Mouse (Mus musculus) cerebellum, adult 9-11 months (tissue): ENCODE measurements around the gene Gm13279.
"Not testable (repeated sequence)": the region's sequence is repeated elsewhere in the genome, so short reads cannot be mapped to it uniquely, and the experiment has no call there.

ENCODE experiments used
- DNase-seq: peaks from one replicate; pipeline ENCODE4 v3.0.0; 2022

The Gm13279 gene

GRCm38 (mm10) chr4:88797097-88797496 lies at the start of gene Gm13279:
Gm13279 (plus strand) TSS chr4:88797397.
- DNase-seq: not testable (repeated sequence)

DNA sequence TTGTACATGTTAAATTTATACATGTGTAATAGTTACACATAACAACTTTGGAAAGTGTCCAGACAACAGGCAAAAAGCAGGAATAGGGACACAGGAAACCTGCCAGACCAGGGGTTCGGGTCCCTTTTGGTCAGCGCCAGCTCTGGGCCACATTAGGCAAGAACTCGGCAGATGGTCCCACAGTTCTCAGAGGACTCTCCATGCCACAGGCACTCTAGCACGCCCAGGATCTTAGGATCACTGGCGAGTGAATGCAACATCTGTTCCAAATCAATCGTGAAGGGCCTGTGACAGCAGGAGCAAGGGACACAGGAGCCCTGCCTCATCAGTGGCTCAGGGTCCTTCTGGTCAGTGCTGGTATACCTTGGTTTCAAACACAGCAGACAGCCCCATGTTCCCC lies 47.3 kb upstream of the Gm13279 start:
- no peak for DNase-seq

DNA sequence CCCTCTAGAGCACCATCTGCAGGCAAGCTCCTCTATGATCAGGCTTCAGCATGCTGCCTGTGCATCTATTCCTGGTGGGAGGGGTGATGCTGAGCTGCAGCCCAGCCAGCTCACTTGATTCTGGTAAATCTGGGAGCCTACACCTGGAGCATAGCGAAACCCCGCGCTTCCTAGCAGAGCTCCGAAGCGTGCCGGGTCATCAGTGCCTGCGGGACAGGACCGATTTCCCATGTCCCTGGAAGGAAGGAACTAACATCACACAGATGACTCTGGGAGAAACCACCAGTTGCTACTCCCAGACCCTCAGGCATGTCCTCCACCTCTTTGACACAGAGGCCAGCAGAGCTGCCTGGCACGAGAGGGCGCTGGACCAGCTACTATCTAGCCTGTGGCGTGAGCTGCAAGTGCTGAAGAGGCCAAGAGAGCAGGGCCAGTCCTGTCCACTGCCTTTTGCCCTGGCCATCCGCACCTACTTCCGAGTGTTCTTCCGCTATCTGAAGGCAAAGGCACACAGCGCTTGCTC lies 42.3 kb upstream of the Gm13279 start, which contains the start of gene Gm13271:
Gene Gm13271, plus strand, starts transcription at position 51 of the 523 bp plus-strand sequence.
- peak; percentile 92 for DNase-seq

DNA sequence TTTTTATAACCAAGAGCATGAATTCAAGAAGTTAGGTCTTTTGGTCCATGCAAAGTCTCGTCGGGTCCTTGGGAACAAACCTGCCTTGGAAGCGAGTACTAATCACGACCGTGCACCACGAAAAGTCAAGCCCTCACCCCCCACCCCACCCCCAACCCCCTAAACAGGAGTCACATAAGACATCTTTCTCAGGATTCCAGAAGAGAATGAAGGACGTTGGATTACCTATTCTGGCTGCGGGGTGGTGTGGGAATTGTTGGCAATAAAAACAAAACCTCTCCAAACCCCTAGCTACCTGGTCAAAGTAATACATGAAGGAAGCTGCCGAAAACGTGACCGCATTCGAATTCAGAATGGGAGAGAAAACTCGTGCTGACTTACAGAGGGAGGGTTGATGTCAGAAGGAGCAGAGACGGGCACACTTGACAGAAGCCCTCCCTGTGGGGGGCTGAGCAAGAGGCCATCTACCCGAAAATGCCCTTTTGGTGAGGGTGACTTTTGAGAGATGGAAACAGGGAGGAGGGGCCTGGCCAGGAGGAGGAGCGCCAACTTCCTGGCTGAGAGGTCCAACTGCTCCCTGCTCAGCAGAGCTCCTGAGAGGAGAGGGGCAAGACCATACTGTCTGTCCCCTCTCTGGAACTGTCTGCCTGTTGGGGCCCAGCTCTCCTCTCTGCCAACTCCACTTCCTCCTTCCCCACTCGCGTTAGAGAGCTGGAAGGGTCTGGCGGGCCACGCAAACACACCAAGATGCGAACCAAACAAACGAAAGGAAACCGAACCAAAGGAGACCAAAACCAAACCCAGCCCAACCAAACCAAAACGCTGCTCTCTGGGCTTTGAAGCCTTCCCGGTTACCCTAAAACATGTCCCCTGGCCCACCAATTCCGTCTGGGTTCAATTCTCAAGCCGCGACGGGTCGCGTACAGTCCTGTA lies 40.4 kb upstream of the Gm13279 start:
- peak; percentile 46 for DNase-seq

GRCm38 (mm10) chr4:88757628-88758031 lies 39.6 kb upstream of the Gm13279 start:
- peak; percentile 96 for DNase-seq

DNA sequence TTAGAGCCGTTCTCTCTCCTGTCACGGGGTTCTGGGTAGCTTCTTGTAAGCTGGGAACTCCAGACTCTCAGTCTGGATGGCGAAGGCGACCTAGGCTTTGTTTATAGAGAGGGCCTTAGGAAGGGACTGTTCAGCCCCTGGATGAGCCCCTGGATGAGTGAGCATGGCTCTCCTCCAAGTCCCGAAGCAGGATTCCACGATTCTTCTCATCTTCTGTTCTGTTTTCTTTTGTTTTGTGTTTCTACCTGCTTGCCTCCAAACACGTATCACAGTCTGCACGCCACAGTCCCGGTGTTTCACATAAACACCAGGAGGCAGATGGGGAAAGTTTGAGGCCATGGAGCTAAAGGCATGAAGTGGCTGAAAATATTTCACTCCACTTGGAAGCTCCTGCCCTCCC lies 38.4 kb upstream of the Gm13279 start:
- DNase-seq: peak; percentile 55

GRCm38 (mm10) chr4:88759610-88760268 lies 37.5 kb upstream of the Gm13279 start, which contains the start of gene Gm13283:
Gm13283 (plus strand) TSS chr4:88760119.
- DNase-seq: peak; percentile 81

GRCm38 (mm10) chr4:88760431-88760830 lies 36.8 kb upstream of the Gm13279 start:
- DNase-seq: peak; percentile 80

DNA sequence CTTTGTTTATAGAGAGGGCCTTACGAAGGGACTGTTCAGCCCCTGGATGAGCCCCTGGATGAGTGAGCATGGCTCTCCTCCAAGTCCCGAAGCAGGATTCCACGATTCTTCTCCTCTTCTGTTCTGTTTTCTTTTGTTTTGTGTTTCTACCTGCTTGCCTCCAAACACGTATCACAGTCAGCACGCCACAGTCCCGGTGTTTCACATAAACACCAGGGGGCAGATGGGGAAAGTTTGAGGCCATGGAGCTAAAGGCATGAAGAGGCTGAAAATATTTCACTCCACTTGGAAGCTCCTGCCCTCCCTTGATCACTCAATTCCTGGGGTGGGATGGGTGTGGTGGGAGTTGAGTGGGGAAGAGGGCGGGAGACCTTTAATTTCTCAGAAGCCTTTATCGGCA lies 35.4 kb upstream of the Gm13279 start:
- DNase-seq: peak; percentile 89

DNA sequence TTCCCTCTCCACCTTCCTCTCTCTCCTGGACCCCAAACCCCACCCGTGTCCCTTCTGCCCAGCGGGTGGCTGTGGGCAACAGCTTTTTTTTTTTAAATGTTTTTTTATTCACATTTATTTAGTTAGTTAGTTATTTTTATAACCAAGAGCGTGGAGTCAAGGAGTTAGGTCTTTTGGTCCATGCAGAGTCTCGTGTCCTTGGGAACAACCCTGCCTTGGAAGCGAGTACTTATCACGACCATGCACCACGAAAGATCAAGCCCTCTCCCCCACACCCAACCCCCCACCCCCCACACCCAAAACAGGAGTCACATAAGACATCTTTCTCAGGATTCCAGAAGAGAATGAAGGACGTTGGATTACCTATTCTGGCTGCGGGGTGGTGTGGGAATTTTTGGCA lies 34.9 kb upstream of the Gm13279 start:
- peak; percentile 58 for DNase-seq

DNA sequence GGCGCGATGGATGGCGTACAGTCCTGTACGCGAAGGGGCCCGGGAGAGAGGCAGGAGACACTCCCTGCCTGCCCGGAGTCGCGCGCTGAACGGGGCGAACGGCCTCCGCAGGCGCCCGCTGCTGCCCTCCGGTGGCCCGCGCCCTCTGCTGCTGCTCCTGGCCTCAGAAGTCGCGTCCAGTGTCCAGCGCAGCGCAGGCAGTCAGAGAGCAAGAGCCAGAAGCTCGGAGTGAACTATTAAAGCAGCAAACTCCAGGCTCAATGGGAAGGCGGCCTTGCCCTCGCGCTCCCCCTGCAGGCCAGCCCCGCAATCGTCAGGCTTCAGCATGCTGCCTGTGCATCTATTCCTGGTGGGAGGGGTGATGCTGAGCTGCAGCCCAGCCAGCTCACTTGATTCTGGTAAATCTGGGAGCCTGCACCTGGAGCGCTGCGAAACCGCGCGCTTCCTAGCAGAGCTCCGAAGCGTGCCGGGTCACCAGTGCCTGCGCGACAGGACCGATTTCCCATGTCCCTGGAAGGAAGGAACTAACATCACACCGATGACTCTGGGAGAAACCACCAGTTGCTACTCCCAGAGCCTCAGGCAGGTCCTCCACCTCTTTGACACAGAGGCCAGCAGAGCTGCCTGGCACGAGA lies 33.7 kb upstream of the Gm13279 start:
- DNase-seq: peak; percentile 68

DNA sequence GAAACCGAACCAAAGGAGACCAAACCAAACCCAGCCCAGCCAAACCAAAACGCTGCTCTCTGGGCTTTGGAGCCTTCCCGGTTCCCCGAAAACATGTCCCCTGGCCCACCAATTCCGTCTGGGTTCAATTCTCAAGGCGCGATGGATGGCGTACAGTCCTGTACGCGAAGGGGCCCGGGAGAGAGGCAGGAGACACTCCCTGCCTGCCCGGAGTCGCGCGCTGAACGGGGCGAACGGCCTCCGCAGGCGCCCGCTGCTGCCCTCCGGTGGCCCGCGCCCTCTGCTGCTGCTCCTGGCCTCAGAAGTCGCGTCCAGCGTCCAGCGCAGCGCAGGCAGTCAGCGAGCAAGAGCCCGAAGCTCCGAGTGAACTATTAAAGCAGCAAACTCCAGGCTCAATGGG lies 23.7 kb upstream of the Gm13279 start, which contains the start of gene Gm13290:
Gene Gm13290, plus strand, starts transcription at position 301 of the 400 bp plus-strand sequence.
- not testable (repeated sequence) for DNase-seq

GRCm38 (mm10) chr4:88776622-88777021 lies 20.6 kb upstream of the Gm13279 start, which contains the start of gene Gm13289:
Gm13289 (plus strand) TSS chr4:88776922.
- not testable (repeated sequence) for DNase-seq

GRCm38 (mm10) chr4:88779550-88779949 lies 17.6 kb upstream of the Gm13279 start, which contains the start of gene Gm13272:
Gm13272 (plus strand) TSS chr4:88779850.
- not testable (repeated sequence) for DNase-seq

DNA sequence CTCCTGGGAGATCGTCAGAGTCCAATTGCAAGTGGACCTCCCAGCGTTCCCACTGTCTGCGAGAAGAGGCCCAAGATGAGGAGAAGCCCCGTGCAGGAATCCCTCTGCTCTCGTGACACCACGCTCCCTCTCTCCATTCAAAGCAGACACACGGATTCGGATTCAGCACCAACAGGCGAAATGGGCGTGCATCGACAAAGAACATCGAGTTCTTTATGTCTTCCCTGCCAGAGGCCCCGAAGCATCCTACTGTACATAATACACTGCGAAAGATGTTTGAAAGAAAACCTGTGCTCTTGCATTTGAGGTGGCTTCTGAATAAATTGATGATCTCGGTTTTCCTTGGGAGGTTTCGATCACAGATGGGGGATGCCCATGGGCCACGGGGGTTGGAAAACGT lies 16.9 kb upstream of the Gm13279 start:
- peak; percentile 44 for DNase-seq

DNA sequence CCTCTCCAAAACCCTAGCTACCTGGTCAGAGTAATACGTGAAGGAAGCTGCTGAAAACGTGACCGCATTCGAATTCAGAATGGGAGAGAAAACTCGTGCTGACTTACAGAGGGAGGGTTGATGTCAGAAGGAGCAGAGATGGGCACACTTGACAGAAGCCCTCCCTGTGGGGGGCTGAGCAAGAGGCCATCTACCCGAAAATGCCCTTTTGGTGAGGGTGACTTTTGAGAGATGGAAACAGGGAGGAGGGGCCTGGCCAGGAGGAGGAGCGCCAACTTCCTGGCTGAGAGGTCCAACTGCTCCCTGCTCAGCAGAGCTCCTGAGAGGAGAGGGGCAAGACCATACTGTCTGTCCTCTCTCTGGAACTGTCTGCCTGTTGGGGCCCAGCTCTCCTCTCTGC lies 15.4 kb upstream of the Gm13279 start, which contains the start of gene Ifnz:
Gene Ifnz, plus strand, starts transcription at position 301 of the 400 bp plus-strand sequence.
- not testable (repeated sequence) for DNase-seq

DNA sequence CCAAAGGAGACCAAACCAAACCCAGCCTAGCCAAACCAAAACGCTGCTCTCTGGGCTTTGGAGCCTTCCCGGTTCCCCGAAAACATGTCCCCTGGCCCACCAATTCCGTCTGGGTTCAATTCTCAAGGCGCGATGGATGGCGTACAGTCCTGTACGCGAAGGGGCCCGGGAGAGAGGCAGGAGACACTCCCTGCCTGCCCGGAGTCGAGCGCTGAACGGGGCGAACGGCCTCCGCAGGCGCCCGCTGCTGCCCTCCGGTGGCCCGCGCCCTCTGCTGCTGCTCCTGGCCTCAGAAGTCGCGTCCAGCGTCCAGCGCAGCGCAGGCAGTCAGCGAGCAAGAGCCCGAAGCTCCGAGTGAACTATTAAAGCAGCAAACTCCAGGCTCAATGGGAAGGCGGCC lies 14.9 kb upstream of the Gm13279 start:
- DNase-seq: not testable (repeated sequence)

GRCm38 (mm10) chr4:88785409-88785808 lies 11.8 kb upstream of the Gm13279 start, which contains the start of gene Gm13276:
Gm13276 (plus strand) TSS chr4:88785709.
- not testable (repeated sequence) for DNase-seq

DNA sequence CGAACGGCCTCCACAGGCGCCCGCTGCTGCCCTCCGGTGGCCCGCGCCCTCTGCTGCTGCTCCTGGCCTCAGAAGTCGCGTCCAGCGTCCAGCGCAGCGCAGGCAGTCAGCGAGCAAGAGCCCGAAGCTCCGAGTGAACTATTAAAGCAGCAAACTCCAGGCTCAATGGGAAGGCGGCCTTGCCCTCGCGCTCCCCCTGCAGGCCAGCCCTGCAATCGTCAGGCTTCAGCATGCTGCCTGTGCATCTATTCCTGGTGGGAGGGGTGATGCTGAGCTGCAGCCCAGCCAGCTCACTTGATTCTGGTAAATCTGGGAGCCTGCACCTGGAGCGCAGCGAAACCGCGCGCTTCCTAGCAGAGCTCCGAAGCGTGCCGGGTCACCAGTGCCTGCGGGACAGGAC lies 8.8 kb upstream of the Gm13279 start, which contains the start of gene Gm13277:
Gene Gm13277, plus strand, starts transcription at position 231 of the 400 bp plus-strand sequence.
- peak; percentile 75 for DNase-seq

DNA sequence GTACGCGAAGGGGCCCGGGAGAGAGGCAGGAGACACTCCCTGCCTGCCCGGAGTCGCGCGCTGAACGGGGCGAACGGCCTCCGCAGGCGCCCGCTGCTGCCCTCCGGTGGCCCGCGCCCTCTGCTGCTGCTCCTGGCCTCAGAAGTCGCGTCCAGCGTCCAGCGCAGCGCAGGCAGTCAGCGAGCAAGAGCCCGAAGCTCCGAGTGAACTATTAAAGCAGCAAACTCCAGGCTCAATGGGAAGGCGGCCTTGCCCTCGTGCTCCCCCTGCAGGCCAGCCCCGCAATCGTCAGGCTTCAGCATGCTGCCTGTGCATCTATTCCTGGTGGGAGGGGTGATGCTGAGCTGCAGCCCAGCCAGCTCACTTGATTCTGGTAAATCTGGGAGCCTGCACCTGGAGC lies 5.9 kb upstream of the Gm13279 start, which contains the start of gene Gm13278:
Gene Gm13278, plus strand, starts transcription at position 301 of the 400 bp plus-strand sequence.
- not testable (repeated sequence) for DNase-seq

GRCm38 (mm10) chr4:88793936-88794675 lies 3.1 kb upstream of the Gm13279 start, which contains the start of gene Gm13275:
Gm13275 (plus strand) TSS chr4:88794487.
- DNase-seq: peak; percentile 82
